Mouse (Mus musculus) lung, postnatal 4 days (tissue): ENCODE data around the gene Uggt2.

Experiments
- DNase-seq, 2 experiments: peaks; one replicate each; pipeline ENCODE4 v3.0.0; 2021

Gene Uggt2

DNA sequence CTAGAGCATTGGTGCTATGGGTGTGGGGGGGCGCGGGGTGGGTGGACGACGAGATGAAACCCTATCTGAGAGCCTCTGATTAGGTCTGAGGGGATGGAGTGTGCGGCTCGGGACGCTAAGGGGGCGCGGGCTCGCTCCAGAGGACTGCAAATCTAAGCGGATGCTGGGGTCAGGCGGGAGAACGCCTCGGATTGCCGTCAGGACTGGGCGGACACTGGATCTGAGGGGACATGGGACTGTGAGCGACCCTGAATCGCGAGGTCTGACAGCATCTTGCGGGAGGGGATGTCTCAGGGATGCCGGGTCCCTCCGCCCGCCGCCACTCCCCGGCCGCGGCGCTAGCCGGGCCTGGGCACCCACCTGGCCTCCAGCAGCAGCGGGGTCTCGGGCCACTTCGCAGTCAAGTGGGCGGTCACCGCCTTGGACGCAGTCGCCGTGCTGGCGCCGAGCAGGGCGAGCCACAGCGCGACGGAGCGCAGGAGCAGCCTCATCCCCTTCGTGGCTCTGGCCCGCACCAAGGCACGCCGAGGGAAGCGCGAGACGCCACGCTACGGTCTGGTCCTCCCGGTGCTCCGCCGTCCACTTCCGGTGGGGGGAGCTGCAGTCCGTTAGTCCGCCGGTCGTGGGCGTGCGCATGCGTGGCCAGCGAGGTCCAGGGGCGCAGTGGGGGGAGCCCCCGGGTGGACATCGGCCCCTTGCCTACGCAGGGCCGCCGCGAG, at the start of gene Uggt2:
Uggt2 (minus strand) TSS at position 580 of the 719 bp plus-strand sequence.
- peak; percentile 84 to 87 for DNase-seq

DNA sequence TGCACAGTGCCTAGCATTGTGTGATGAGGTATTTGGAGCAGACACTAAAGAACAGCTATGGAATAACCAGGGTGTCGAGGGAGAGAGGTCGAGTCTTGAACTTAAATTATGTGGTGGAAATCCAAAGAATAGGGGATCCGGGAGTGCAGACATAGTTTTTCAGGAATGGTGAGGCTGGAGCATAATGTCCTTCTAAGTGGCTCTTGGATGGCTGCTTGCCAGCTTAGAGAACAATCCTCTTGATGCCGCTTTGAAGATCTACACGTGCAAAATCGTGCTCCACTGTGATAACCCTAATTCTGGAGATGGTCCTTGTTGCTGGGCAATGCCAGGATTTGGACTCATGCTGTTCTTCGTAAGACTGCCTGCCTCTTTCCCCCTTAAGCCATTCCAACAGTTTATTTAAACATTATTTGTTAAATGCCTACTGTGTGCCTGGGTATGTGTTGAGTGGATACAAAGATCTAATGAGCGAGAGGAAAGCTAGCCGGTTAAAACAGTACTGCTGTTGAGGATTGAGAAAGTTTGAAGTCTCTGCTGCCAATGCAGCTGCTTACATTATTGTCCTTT, 40.2 kb upstream of the Uggt2 start:
- DNase-seq = no peak

DNA sequence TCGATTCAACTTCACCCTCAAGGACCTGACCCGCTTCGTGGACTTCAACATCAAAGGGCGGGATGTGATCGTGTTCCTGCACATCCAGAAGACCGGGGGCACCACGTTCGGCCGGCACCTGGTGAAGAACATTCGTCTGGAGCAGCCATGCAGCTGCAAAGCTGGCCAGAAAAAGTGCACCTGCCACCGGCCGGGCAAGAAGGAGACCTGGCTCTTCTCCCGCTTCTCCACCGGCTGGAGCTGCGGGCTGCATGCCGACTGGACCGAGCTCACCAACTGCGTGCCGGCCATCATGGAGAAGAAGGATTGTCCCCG, 39.5 kb upstream of the Uggt2 start:
- DNase-seq = peak in 1 of 2 experiments; percentile 27

DNA sequence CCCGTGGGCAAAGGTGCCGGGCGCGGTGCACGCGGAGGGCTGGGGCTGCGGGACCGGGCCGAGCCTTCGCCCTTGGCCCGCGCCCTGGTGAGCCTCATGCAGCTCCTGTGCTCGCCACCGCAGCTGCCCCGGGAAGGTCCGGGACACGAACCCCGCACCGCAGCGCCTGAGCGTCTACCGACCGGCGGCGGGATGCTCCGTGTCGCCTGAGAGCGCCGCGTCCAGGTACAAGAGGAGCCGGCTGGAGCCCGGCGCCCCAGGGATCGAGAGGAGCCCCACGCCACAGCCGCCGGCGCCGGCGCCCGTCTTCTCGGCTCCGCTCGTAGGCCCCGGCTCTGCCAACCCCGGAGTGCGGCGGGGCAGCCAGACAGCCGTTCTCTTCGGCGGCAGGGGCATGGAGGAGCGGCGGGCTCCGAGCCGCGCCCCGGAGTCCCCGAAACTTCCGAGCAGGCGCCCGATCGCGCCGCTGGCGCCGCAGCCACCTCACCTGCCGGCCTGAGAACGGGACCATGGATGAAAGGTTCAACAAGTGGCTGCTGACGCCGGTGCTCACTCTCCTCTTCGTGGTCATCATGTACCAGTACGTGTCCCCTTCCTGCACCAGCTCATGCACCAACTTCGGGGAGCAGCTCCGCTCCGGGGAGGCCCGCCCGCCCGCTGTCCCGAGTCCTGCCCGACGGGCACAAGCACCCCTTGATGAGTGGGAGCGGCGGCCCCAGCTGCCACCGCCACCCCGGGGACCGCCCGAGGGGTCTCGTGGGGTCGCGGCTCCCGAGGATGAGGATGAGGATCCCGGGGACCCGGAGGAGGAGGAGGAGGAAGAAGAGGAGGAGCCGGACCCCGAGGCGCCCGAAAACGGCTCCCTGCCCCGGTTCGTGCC, 38.9 kb upstream of the Uggt2 start, which contains the start of gene Hs6st3:
Hs6st3 (plus strand) TSS at position 436 of the 880 bp plus-strand sequence.
- DNase-seq = peak in 1 of 2 experiments; percentile 26

DNA sequence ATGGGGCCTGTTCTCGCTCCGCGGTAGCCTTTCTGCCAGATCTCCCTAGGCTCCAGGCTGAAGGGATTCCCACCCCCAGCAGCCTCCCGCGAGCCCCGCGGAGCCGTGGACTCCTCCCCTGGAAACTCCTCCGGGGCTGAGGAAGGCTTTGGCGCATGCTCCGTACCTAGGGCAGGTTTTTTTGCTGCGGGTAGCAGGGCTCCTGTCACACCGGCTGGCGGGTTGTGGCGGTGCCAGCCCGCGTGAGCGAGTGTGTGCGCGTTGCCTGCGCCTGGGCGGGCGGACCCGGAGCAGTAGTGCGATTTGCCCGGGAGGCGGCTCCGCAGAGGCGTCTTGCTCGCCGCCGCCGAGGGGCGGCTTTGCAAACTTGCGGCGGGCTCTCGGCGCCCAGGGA, 38.3 kb upstream of the Uggt2 start:
- peak; percentile 62 to 84 for DNase-seq

DNA sequence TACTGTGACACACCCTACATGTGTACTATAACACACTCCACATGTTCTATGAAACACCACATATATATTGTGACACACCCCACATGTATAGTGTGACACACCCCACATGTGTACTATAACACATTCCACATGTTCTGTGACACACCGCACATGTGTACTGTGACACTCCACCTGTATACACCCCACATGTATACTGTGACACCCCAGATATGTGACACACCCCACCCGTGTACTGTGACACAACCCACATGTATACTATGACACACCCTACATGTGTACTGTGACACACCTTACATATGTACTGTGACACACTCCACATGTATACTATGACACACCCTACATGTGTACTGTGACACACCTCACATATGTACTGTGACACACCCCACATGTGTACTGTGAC, 28.1 kb upstream of the Uggt2 start:
- no peak for DNase-seq

DNA sequence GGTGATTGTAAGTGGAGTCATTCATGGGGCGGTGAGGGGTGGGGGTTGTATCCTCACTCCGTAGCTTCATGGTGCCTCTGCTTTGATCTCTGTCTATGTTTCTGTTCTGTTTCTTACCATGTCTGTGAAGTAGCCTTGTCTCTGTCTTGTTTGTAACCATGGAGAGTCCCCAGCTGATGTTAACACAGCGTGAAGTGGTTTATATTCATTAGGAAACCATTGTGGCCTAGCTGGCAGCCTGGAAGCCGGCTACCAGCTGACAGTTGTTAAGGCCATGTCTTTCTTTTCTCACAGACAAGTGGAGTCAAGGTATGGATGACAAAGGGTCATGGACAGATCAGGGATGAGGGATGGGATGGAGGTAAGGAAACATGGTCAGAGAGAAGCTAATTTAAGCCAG, 26.6 kb upstream of the Uggt2 start:
- DNase-seq = no peak

DNA sequence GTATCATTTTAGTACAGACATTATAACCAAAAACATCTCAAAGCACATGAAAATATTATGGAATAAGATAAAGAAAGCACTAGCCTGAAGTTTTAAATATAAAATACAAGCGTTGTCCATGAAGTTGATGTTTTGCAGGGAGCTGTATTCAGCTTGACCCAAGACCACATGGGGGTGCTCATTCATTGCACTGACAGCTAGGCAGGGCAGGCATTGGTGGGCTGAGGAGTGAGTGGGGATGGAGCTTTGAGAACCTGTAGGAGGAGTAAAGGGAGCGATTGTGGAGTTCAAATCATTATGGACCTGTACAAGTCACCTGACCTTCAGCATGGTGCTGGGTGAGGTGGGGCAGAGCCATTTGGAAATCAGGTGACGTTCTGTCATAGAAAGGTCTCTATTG, 24.8 kb upstream of the Uggt2 start:
- DNase-seq = peak in 1 of 2 experiments; percentile 38

DNA sequence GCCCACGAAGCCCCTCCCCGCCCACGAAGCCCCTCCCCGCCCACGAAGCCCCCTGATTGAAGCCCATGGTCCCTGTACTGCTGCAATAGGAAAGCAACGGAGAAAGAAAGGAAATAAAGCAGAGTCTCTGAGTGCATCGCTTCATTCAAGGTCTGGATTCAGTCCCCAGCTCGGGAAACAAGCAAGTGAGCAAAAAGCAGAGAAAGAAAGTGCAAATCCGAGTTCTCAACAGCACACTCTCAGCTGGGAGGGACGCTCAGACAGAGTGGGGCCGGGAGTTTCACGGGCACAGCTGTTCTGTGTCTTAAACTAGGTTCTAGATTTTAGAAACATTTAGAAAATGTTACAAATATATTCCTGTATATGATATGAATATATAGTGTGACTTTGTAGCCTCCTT, 24.4 kb upstream of the Uggt2 start:
- DNase-seq = no peak

DNA sequence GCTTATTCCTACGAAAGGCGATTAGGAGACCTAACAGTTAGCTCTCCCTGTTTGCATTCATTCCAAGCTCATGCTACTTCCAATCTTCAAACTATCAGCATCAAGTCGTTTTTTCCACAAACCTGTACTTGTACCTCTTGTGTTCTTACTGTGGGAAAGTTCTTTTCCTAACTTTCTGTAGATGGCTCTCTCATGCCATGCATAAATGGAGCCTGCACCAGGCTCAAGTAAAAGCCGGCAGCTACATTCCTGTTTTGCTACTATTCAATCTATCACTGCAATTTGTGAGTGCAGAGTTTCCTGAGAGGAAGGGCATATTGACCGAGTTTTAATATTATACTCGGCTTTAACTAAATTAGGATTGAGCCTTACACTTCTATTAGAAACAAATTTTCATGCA, 13.3 kb upstream of the Uggt2 start:
- no peak for DNase-seq

DNA sequence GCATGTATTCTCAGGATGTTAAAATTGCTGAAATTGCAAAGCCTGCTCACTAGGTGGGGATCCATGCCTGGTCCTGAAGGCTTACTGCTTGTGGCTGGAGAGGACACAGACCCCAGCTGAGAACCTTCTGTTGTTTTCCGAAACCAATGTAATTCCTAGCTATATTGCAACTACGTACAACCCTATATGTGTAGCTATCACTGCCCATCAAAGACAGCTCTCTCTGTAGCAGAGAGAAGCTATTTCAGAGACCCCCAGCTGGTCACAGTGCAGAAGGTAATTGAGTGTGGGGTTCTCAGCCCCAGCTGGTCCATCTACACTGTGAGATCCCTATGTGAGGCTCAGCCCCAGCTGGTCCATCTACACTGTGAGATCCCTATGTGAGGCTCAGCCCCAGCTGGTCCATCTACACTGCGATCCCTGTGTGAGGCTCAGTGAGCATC, 10.6 kb upstream of the Uggt2 start:
- peak; percentile 23 to 75 for DNase-seq

DNA sequence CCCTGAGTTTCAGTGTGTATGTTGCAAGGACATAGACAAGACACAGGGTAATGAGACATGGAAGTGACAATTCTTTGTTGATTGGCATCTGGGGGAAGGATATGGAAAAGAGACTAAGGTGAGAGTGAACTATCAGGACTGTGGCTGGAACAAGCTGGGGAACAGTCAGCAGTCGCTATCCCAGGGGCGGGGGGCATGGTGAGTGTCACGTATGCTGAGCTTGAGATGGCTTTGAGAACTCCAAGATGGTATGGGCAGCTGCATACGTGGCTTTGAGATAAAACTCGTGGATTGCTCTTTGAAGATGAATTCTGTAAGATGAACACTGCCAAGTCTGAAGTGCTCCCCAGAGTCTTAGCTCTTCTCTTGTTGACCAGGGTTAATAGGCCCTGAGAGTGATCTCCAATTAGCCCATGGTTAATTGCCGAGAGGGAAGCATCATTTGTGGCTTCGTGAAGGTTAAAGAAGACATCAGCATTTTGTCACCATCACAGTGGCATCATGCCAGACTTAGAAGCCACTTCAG, 9.6 kb upstream of the Uggt2 start:
- peak in 1 of 2 experiments; percentile 35 for DNase-seq

DNA sequence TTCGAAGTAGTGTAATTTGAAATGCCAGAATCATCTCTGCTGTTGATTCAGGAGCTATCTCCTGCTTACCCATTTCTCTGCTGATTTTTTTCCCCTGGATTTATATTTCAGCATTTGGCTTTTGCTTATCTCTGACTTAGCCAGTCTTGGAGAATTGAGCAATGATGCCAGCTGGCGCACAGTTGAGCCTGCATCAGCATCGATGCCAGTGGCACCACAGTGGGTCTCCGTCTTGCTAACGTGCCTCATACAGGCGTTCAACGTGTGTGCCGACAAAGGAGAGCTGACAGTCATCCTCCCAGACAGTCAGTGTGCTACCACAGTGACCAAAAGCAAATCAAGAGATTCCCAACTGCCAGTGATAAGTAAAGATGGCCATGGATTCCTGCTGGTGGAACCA, 8.4 kb upstream of the Uggt2 start:
- no peak for DNase-seq

DNA sequence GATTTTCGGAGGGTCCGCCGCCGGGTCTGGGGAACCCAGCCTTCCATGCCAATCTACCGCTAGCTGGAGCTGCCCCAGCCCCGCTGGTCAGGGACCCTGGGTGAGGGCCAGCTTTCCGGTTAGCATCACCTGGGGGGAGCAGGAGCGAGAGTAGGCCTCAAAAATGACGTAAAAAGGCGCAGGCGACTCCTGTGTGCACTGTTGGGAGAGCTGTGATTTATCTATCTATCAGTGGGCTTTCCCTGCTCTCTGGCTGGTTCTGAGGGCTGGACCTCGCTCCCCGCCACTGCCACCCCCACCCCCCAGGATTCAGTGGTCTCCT, 301 bp upstream of the Uggt2 start:
- DNase-seq = no peak

DNA sequence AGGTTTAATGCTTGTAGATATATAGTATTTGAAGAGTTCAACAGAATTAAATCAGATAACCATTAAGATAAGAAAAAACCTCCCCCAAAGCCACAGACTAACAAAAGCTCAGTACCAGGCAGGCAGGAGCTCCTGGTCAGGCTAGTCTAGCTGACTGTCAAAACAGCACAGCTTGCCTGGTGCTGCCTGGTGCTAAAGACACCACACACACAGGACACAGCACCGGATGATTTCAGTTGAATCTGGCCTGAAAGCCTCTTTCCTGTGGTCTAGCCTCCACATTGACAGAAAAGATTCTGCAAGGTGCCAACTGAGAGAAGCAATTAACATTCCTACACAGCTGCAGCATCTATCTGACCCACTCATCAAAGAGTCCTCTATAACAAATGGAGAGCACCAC, 37.4 kb downstream of the Uggt2 start:
- DNase-seq = no peak

DNA sequence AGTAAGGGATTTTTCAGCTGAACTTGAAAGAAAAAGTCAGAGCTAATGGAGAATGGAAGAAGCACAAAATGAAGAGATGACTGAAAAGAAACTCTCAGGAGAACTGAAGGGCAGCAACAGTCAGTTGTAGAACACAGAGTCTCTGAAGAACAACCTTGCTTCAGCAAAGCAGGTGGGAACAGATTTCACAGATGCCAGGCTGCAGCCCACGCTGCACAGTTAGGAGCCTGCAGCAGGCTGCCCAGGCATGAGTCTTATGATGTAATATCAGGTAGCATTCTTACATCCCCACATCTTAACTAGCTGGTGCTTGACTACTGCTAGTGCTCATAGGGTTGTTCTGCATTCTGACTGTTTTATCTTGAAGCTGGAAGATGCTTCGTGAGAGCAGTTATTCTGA, 38.5 kb downstream of the Uggt2 start:
- no peak for DNase-seq

DNA sequence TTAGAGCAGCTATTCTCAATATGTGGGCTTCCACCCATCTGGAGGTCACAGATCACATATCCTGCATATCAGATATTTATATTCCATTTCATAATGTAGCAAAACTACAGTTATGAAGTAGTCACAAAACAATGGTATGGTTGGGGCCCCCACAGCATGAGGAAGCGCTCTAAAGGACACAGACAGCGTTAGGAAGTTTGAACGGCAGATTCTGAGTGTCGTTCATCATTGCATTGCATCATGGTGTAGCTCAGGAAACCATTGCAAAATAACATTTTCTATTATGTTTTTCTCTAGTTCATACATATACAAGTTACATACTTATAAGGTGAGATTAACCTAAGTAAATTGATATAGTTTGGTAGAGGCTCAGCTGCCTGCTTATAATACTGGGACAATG, 42.2 kb downstream of the Uggt2 start:
- no peak for DNase-seq

DNA sequence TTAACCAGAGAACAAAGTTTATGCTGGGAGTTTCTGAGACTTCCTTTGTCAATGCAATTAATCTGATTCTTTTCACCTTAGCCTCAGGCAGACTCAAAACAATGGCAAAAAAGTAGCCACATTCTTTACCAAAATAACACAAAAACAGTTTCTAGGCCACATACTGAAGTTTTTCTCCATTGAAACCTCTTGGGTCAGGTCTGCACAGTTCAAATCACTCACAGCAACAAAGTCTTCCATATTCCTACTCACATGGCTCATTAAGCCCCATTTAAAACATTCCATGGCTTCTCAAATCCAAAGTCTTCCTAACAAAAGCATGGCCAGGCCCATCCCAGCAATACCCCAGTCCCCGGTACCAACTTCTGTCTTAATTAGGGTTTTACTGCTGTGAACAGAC, 46.3 kb downstream of the Uggt2 start:
- DNase-seq = no peak

DNA sequence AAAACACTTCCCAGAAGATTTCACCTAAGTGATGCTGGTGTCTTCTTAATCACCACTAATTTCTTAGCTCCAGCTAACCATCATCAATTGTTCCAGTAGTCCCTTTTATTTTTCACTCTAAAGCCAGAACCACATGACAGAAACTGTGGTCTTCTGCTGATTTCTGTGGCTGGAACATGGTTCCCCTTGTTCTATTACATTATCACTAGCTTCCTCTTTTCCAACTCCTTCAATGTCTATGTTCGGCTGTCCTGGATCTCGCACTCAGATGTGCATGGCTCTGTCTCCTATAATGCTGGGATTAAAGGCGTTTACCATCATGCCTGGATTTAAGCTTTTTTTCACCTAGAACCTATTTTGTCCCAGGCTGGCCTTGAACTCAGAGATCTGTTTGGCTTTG, 46.9 kb downstream of the Uggt2 start:
- DNase-seq = no peak

DNA sequence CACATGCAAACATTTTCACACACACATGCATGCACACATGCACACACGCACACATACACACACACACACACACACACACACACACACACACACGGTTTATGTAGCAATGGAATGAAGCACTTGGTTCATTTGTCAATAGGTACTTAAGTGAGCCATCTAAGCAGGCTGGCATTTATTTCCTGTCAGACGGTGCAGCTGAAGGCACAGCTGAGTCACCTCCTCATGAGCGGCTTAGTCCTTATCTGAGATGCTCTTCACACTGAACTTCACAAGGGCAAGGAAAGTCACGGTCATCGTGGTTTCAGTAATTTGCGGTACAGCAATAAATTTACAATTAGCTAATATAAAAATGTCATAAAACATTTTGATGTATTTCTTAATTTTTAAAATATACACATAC, 55.5 kb downstream of the Uggt2 start:
- no peak for DNase-seq

DNA sequence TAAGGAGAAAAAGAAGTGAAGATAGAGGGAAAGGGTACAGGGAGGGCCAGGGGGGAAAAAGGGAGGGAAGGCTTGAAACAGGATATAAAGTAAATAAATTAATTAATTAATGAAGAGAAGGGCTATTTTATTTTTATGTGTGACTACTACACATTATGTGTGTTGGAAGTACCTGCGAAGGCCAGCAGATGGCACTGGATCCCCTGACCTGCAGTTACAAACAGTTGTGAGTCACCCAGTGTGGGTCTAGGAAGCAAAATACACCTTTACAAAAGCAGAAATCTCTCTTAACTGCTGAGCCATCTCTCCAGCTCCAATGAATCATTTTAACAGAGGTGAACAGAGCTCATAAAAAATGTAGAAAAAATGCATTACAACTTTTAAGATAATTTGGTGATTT, 59.0 kb downstream of the Uggt2 start:
- DNase-seq = peak; percentile 30 to 38

DNA sequence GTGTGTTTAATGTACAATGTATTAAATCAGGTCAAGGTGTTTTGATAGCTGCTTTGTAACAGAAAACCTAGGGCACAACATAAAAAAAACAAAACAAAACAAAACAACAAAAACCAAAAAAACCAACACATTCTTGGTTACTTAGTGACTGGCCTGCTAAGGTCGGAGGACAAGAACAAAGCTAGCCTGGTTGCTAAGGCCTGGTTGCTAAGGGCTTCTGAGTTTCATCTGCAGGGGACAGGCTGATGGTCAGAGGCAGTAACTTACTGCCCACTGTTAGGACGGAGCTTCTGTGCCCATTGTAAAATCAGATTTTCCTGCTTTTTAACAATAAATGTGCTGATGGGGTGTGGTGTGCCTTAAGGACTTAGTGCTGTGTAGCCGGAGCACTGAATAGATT, 61.5 kb downstream of the Uggt2 start:
- DNase-seq = no peak

DNA sequence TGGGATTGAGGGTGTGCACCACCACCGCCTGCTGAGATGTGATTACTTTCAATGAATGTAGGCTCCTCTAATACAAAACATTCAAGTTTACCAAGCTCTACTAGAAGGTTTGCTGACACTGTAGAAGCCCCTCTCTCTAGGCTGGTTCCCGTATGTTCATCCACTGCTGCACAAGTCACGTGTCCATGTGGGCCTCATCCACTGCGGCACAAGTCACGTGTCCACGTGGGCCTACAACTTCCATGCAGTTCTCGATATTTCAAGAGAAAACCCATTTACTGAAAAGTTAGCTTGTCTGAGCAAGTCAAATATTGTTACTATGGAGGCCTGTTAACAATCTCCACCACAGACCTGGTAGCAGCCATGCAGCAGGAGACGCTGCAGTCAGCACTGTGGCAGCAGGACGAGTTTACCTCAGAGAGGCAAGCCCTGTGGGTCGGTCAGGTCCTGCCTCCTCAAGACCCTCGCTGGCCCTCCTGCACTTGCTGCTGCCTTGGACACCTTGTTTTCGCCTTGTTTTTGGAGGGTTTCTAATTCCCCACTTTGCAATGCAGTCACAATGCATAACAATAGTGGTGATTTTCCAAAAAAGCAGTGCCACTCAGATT, 62.0 kb downstream of the Uggt2 start:
- DNase-seq = no peak
